Mouse (Mus musculus) lung, embryonic 15.5 days (tissue): Measurements from ENCODE around the gene Ccdc12. TPM values are rescaled to one million over a fixed set of nuclear protein-coding genes. Genes with fewer than 3 reads are reported as not detected.

Experiments used
- ATAC-seq: fragments of 200-750 bp; cut with Nextera tagmentation; 2 replicates; pipeline ENCODE4 v1.8.0; 2017; ENCODE audit warnings: moderate number of reproducible peaks, borderline replicate concordance; ENCODE audit not compliant: low FRiP score, low TSS enrichment; ENCODE audit errors: extremely low read depth
- H3K27ac ChIP-seq: fragments of 300-500 bp; sonication (generic); 2 replicates; pipeline ENCODE4 v1.5.1; 2015; ENCODE audit warnings: moderate library complexity, mild to moderate bottlenecking, inconsistent platforms
- H3K27me3 ChIP-seq: fragments of 300-500 bp; sonication (generic); 2 replicates; pipeline ENCODE4 v1.6.1; 2015; ENCODE audit warnings: inconsistent platforms
- H3K36me3 ChIP-seq: fragments of 300-500 bp; sonication (generic); 2 replicates; pipeline ENCODE4 v1.6.1; 2015; ENCODE audit warnings: inconsistent platforms
- H3K4me1 ChIP-seq: fragments of 300-500 bp; sonication (generic); 2 replicates; pipeline ENCODE4 v1.6.1; 2015; ENCODE audit warnings: inconsistent platforms
- H3K4me2 ChIP-seq: fragments of 300-500 bp; sonication (generic); 2 replicates; pipeline ENCODE4 v1.6.1; 2015; ENCODE audit warnings: inconsistent platforms, mild to moderate bottlenecking, moderate library complexity
- H3K4me3 ChIP-seq: fragments of 300-500 bp; sonication (generic); 2 replicates; pipeline ENCODE4 v1.5.1; 2015; ENCODE audit warnings: mild to moderate bottlenecking, inconsistent platforms
- H3K9ac ChIP-seq: fragments of 300-500 bp; sonication (generic); 2 replicates; pipeline ENCODE4 v1.6.1; 2015; ENCODE audit warnings: inconsistent platforms
- H3K9me3 ChIP-seq: fragments of 300-500 bp; sonication (generic); 2 replicates; pipeline ENCODE4 v1.6.1; 2016; ENCODE audit warnings: inconsistent platforms
- WGBS: fragments of 180-500 bp; shearing (Covaris S2); methylation state at CpG from one replicate; pipeline ENCODE4 v1.1.7; 2015; 5-methylcytosine and 5-hydroxymethylcytosine counted together
- polyA plus RNA-seq: library from polyadenylated mRNA; unstranded; fragments of >200 nt; fragmentation: Nextera tagmentation; extraction: Ambion mirVana; gene quantifications from 2 replicates; pipeline ENCODE4 v1.2.1, GENCODE M21; 2015

Ccdc12 gene
- polyA plus RNA-seq, 1 experiment from 2014 or later = 151 TPM

- no peak overlapping the region for H3K4me3 ChIP-seq
- peaks cover 50% of the 10 kb centered on the region for H3K4me1 ChIP-seq
- 41% methylated on average over 4 of the region's 4 CpGs for WGBS
- H3K9me3 ChIP-seq = no peaks in the 10 kb centered on the region
- peak overlapping the region; percentile 25 for H3K4me2 ChIP-seq
- H3K27ac ChIP-seq = peak overlapping the region; percentile 98
- ATAC-seq = peak; percentile 68
- H3K27me3 ChIP-seq = no peaks in the 10 kb centered on the region
- H3K36me3 ChIP-seq = no peaks in the 10 kb centered on the region
- 0 out of 2 replicates have a peak overlapping the region, but pooled peaks have one; percentile 8 for H3K9ac ChIP-seq
Measured at GRCm38 (mm10) chr9:110683574-110684099, 27.3 kb downstream of the Ccdc12 start.

GRCm38 (mm10) chr9:110684100-110684831 is 28.0 kb downstream of the Ccdc12 start:
- Histone ChIP-seq H3K9me3 (no peaks in the 10 kb centered on the region), H3K9ac (peak overlapping the region; percentile 28), H3K4me1 (peaks cover 56% of the 10 kb centered on the region), H3K27ac (peak overlapping the region; percentile 98), H3K4me3 (no peak overlapping the region), H3K4me2 (peak overlapping the region; percentile 28), H3K36me3 (no peaks in the 10 kb centered on the region), H3K27me3 (no peaks in the 10 kb centered on the region)
- ATAC-seq = peak; percentile 80
- 55% methylated on average over 6 of the region's 6 CpGs for WGBS

- Histone ChIP-seq H3K27me3 (no peaks in the 10 kb centered on the region), H3K9ac (no peak overlapping the region), H3K4me3 (no peak overlapping the region), H3K4me2 (0 out of 2 replicates have a peak overlapping the region, but pooled peaks have one; percentile 28), H3K36me3 (no peaks in the 10 kb centered on the region), H3K9me3 (no peaks in the 10 kb centered on the region), H3K4me1 (peaks cover 65% of the 10 kb centered on the region), H3K27ac (peak overlapping the region; percentile 98)
- WGBS = 88% methylated on average over 8 of the region's 8 CpGs
- no peak for ATAC-seq
Measured at GRCm38 (mm10) chr9:110685187-110685586, 28.9 kb downstream of the Ccdc12 start.

- no peak overlapping the region for H3K9ac ChIP-seq
- H3K27ac ChIP-seq = peak overlapping the region; percentile 98
- no peaks in the 10 kb centered on the region for H3K27me3 ChIP-seq
- H3K4me2 ChIP-seq = no peak overlapping the region
- no peaks in the 10 kb centered on the region for H3K36me3 ChIP-seq
- H3K4me3 ChIP-seq = no peak overlapping the region
- H3K9me3 ChIP-seq = no peaks in the 10 kb centered on the region
- no peak for ATAC-seq
- peaks cover 67% of the 10 kb centered on the region for H3K4me1 ChIP-seq
- 85% methylated on average over 5 of the region's 5 CpGs for WGBS
Measured at GRCm38 (mm10) chr9:110685591-110685990, 29.3 kb downstream of the Ccdc12 start.

- no peak overlapping the region for H3K4me3 ChIP-seq
- H3K9me3 ChIP-seq = no peaks in the 10 kb centered on the region
- no peaks in the 10 kb centered on the region for H3K36me3 ChIP-seq
- 56% methylated on average over 3 of the region's 3 CpGs for WGBS
- H3K4me1 ChIP-seq = peaks cover 68% of the 10 kb centered on the region
- no peaks in the 10 kb centered on the region for H3K27me3 ChIP-seq
- no peak overlapping the region for H3K4me2 ChIP-seq
- 0 out of 2 replicates have a peak overlapping the region, but pooled peaks have one; percentile 98 for H3K27ac ChIP-seq
- no peak for ATAC-seq
- no peak overlapping the region for H3K9ac ChIP-seq
Measured at GRCm38 (mm10) chr9:110686472-110686871, 30.2 kb downstream of the Ccdc12 start.

GRCm38 (mm10) chr9:110687061-110687460 is 30.8 kb downstream of the Ccdc12 start:
- ATAC-seq = no peak
- Histone ChIP-seq H3K4me2 (no peak overlapping the region), H3K27ac (no peak overlapping the region), H3K9me3 (no peaks in the 10 kb centered on the region), H3K9ac (no peak overlapping the region), H3K4me3 (no peak overlapping the region), H3K27me3 (no peaks in the 10 kb centered on the region), H3K36me3 (no peaks in the 10 kb centered on the region), H3K4me1 (peaks cover 64% of the 10 kb centered on the region)
- 57% methylated on average over 5 of the region's 5 CpGs for WGBS

GRCm38 (mm10) chr9:110687846-110688245 is 31.5 kb downstream of the Ccdc12 start:
- H3K4me1 ChIP-seq = peaks cover 59% of the 10 kb centered on the region
- 77% methylated on average over 2 of the region's 2 CpGs for WGBS

GRCm38 (mm10) chr9:110689261-110689779 is 33.0 kb downstream of the Ccdc12 start:
- 54% methylated on average over 8 of the region's 8 CpGs for WGBS
- Histone ChIP-seq H3K36me3 (no peaks in the 10 kb centered on the region), H3K9me3 (no peaks in the 10 kb centered on the region), H3K27ac (peak overlapping the region; percentile 95), H3K4me3 (no peak overlapping the region), H3K9ac (no peak overlapping the region), H3K4me1 (peaks cover 46% of the 10 kb centered on the region), H3K27me3 (no peaks in the 10 kb centered on the region), H3K4me2 (peak overlapping the region; percentile 28)
- ATAC-seq = peak; percentile 62

More at GRCm38 (mm10) chr9:110687846-110688245, 31.5 kb downstream of the Ccdc12 start:
- no peaks in the 10 kb centered on the region for H3K9me3 ChIP-seq
- H3K36me3 ChIP-seq = no peaks in the 10 kb centered on the region
- H3K9ac ChIP-seq = no peak overlapping the region
- ATAC-seq = no peak
- H3K27ac ChIP-seq = no peak overlapping the region
- no peak overlapping the region for H3K4me2 ChIP-seq
- no peaks in the 10 kb centered on the region for H3K27me3 ChIP-seq
- H3K4me3 ChIP-seq = no peak overlapping the region

GRCm38 (mm10) chr9:110695165-110695755 is 39.0 kb downstream of the Ccdc12 start:
- 82% methylated on average over 4 of the region's 4 CpGs for WGBS
- no peak overlapping the region for H3K9ac ChIP-seq
- H3K4me3 ChIP-seq = no peak overlapping the region
- H3K27me3 ChIP-seq = no peaks in the 10 kb centered on the region
- ATAC-seq = no peak
- no peaks in the 10 kb centered on the region for H3K9me3 ChIP-seq
- H3K4me1 ChIP-seq = peaks cover 8% of the 10 kb centered on the region; the same call in 1 of the 2 replicates
- no peak overlapping the region for H3K4me2 ChIP-seq
- no peak overlapping the region for H3K27ac ChIP-seq
- H3K36me3 ChIP-seq = no peaks in the 10 kb centered on the region

GRCm38 (mm10) chr9:110696427-110696826 is 40.1 kb downstream of the Ccdc12 start:
- Histone ChIP-seq H3K4me2 (no peak overlapping the region), H3K4me3 (no peak overlapping the region), H3K27me3 (no peaks in the 10 kb centered on the region), H3K27ac (no peak overlapping the region), H3K4me1 (no peaks in the 10 kb centered on the region), H3K9ac (no peak overlapping the region), H3K36me3 (0 out of 2 replicates have a peak, but pooled peaks cover 4% of the 10 kb centered on the region), H3K9me3 (no peaks in the 10 kb centered on the region)
- WGBS = 82% methylated on average over 5 of the region's 5 CpGs
- ATAC-seq = no peak

- H3K27ac ChIP-seq = no peak overlapping the region
- H3K9me3 ChIP-seq = no peaks in the 10 kb centered on the region
- no peaks in the 10 kb centered on the region for H3K27me3 ChIP-seq
- no peak overlapping the region for H3K4me2 ChIP-seq
- 66% methylated on average over 3 of the region's 3 CpGs for WGBS
- no peaks in the 10 kb centered on the region for H3K4me1 ChIP-seq
- no peak overlapping the region for H3K4me3 ChIP-seq
- H3K36me3 ChIP-seq = 0 out of 2 replicates have a peak, but pooled peaks cover 4% of the 10 kb centered on the region
- H3K9ac ChIP-seq = no peak overlapping the region
- ATAC-seq = no peak
Measured at GRCm38 (mm10) chr9:110697465-110697864, 41.2 kb downstream of the Ccdc12 start.

GRCm38 (mm10) chr9:110699574-110699973 is 43.3 kb downstream of the Ccdc12 start:
- Histone ChIP-seq H3K4me3 (no peak overlapping the region), H3K27me3 (no peaks in the 10 kb centered on the region), H3K27ac (no peak overlapping the region), H3K9ac (no peak overlapping the region), H3K4me1 (no peaks in the 10 kb centered on the region), H3K4me2 (no peak overlapping the region), H3K9me3 (no peaks in the 10 kb centered on the region), H3K36me3 (0 out of 2 replicates have a peak, but pooled peaks cover 4% of the 10 kb centered on the region)
- no peak for ATAC-seq
- 87% methylated on average over 3 of the region's 3 CpGs for WGBS
